Mouse (Mus musculus) olfactory bulb, adult 2 months (tissue): Measurements from ENCODE around the gene Spon1.

Experiments used
- CTCF ChIP-seq: fragments of 200-500 bp; IDR thresholded peaks from 2 replicates; pipeline ENCODE4 v1.5.1; 2012; ENCODE audit warnings: low read depth, mild to moderate bottlenecking, low read length, moderate library complexity; ENCODE audit not compliant: insufficient read depth
- POLR2A ChIP-seq: fragments of 200-500 bp; IDR thresholded peaks from 2 replicates; pipeline ENCODE4 v1.6.1; 2012; ENCODE audit warnings: mild to moderate bottlenecking, low read depth, low read length, moderate library complexity; ENCODE audit not compliant: insufficient read depth

DNA sequence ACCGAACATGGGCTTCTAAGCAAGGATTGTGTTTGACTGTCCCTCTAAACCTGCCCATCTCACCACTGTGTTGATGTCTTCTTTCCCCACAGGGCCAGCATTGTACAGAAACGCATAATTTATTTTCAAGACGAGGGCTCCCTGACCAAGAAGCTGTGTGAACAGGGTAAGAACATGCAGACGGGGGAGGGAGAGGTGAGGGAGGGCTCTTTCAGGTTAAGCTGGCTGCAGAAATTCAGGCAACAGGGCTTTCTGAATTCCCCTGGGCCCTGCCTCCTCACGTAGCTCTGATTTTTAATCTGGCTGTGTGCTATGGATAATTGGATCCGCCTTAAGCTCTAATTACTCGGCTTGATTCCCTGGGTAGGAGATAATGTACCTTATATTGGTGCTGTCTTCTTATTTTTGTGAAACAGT lies 113.3 kb downstream of the Spon1 start:
- TF ChIP-seq CTCF (no peak), POLR2A (no peak)
